Mouse (Mus musculus) lung, adult 2 months (tissue): Measurements from ENCODE around the gene Hsph1.

Source experiments
- CTCF ChIP-seq: fragments of 200-500 bp; IDR thresholded peaks from 2 replicates; pipeline ENCODE4 v1.5.1; 2011; ENCODE audit warnings: mild to moderate bottlenecking, low read length, control low read depth; ENCODE audit not compliant: insufficient read depth
- POLR2A ChIP-seq: fragments of 200-500 bp; IDR thresholded peaks from 2 replicates; pipeline ENCODE4 v1.6.1; 2011; ENCODE audit warnings: low read depth, mild to moderate bottlenecking, control low read depth, low read length, borderline replicate concordance; ENCODE audit errors: extremely low read depth

GRCm38 (mm10) chr5:149636075-149636920, at the start of gene Hsph1:
- TF ChIP-seq CTCF (no peak), POLR2A (peak; percentile 67; the same call in 1 of the 2 replicates)
